Mouse (Mus musculus) left cerebral cortex, postnatal 25 days (tissue): ENCODE results near the gene Fbln5. TPM values are rescaled to one million over a fixed set of nuclear protein-coding genes. Genes with fewer than 3 reads are reported as not detected.

Experiments
- DNase-seq, 2 experiments: peaks; one replicate each; pipeline ENCODE4 v3.0.0; 2022; ENCODE audit warnings: low spot score in 2 of 2, mixed read lengths in 1 of 2
- intact Hi-C: fragments of 180-260 bp; cut with DNase I; formaldehyde crosslinking; loops from one replicate; pipeline ENCODE4 v1.15.1; 2025
- total RNA-seq, 2 experiments: library from RNA; stranded (reverse); gene quantifications; 2 replicates each; pipeline ENCODE4 v1.2.3; 2021

Gene Fbln5
- total RNA-seq: 1 to 10 TPM; 7.1 to 8.0 TPM

DNA sequence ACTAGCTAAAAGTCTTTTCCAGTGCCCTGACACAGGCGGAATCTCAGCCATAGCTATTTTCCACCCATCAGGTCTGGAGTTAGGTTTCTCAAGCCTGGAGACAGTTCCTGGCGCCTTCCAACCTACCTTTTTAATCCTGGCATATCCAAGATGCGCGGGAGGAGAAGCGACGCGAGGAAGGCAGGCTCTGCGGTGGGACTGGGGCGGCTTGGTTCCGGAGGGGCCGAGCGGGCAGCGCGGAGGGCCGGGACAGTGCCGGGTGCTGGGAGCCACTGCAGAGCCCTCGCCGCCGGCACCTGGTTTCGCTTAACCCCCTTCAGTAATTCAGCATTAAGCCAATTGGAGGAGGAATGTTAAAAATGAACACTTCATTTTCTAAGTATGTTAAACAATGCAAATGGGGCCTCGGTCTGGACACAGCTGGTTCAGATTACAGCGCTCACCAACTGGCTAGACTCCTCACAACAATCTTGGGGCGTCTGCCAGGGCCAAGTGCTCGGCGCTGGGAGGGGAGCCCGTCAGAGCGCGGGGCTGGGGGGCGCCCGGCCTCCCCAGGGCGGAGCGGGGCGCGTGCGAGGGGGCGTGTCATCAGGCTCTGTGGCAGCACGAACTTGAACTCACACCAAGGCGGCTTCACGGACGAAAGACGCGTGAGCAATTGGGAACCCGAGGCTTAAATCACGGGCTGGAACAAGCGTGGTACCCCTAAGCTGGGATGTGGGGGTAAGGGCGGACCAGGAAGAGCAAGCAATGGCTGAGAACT, at the start of gene Fbln5:
Gene Fbln5, minus strand, starts transcription at position 448 of the 763 bp plus-strand sequence.
- DNase-seq: peak; percentile 11 to 26

DNA sequence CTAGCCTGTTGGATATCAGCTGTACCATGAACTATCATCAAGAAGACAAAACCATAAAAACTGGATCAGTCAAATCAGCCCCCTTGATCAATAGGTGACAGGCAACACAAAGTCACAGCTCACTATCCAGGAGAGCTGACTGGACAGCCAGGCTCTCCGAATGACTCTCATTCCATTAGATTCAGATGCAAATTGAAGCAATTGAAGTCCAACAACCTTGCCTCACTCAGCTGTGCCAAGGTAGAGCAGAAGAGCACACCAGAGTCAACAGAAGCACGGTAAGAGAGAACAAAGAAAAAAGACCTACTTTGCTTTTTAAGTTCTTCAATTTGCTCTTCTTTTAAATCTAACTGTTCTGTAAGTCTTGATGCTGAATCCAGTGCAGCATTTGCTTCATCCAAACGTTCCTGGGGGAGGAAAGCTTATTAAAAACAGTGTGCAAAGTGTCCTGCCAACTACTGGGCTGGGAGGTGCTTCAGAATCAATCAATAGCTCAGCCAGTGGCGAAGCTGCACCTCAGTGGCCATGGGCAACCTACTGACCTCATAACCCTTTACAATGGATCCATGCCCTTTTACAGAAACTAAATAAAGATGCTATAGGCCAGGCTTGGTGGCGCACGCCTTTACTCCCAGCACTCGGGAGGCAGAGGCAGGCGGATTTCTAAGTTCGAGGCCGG, 43.6 kb upstream of the Fbln5 start:
- DNase-seq: no peak
- intact Hi-C loops: no loop called here

More for the DNA sequence above, at the start of gene Fbln5:
- intact Hi-C loops: loop anchor here (10.0 kb wide), 1 partner anchor 56 kb away; no protein-coding TSS in a partner anchor

DNA sequence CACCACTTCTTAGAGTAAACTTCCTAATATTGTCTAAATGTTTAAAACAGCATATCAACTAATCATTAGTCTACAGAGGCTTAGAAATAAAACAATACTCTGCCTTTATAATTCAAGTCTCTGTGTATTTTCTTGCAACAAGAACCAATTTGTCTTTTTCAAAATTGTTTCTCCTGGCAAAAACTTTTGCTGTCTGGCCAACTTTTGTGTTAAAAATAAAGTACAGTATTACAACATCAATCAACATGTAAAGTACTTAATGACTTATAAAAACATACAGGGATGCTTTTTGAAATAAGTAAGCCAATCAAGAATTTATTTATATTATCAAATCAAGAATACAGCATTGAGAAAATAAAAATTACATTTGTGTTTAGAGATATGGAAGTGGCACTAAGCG, 41.4 kb upstream of the Fbln5 start:
- DNase-seq: no peak
- intact Hi-C loops: no loop called here

DNA sequence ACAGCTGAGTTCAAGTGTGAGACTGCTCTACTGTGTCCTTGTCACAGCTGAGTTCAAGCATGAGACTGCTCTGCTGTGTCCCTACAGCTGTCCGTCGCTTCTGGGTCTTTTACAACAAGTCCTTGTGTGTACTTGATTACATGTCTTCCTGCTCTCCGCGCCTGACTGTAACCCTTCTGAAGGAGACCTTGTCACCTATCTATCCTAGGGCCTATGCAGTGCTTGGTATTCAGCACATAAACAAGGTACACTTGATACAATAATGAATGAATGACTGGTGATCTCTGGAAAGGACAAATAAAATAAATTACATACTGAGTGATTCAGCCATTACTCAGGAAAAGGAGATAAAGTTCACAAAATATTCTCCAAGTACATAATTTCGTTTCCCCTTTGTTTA, 39.2 kb upstream of the Fbln5 start:
- DNase-seq: no peak
- intact Hi-C loops: no loop called here

DNA sequence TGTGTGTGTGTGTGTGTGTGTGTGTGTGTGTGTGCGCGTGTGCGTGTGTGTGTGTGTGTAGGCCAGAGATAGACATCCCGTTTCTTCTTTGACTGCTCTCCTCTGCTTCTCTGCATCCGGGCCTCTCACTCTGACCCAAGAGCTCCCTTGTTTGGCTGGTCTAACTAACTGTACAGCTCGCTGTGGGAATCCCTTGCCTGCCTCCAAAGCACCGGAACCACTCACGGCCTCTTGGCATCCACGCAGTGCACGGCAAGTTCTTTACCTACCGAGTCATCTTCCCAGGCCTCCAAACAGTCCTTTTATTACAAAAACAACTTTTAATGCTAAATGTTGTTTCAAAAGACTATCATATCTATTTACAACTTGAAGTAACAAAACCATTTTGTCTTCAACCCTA, 35.5 kb upstream of the Fbln5 start:
- no peak for DNase-seq
- intact Hi-C loops: no loop called here

DNA sequence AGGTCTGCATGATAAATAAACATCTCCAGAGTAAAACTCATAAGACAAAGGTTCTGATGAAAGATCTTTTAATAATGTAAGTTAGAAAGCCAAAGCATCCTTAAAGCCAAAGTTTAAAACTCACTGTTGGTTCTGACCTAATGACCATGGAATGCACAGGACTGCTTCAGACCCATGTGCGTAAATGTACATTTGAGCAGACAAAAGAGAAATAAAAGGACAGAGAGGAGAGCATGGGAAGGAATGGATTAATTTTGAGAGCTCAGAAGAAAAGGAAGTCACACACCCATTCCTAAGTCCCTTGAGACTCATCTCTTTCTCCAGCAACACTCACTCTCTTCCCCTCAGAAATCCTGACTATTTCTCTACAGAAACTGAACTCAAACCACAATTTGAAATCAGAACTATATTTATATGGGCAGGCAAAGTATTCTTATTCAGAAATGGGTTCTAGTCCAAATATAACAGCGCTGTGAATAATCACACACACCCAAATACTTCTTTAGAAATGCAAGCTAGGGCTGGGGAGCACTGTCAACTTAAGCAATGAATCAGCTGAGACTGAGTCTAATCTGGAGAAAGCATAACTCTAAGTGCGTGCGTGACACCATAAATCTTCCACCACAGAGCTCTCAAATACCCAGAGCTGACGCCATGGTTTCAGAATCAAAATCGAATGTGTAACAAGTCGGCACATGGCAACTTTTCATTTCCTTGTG, 33.1 kb upstream of the Fbln5 start:
- intact Hi-C loops: no loop called here
- peak in 1 of 2 experiments; percentile 64 for DNase-seq

DNA sequence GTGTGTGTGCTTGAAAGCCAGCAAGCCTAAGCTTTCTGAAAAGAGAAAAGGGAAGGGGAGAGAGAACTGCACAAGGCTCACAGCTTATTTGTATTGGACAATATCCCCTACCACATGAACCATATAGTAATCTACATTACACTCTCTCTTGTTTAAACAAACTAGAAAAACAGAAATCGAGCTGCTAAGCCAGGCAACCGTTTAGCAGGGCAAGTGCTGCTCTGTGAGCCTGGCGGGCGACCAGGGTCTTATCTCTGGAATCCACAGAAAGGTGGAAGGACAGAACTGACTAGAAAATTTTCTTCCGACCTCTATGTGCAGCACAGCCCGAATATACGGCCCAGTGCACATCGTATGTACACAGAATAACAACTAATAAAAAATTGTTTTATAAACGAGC, 32.5 kb upstream of the Fbln5 start:
- no peak for DNase-seq
- intact Hi-C loops: no loop called here

DNA sequence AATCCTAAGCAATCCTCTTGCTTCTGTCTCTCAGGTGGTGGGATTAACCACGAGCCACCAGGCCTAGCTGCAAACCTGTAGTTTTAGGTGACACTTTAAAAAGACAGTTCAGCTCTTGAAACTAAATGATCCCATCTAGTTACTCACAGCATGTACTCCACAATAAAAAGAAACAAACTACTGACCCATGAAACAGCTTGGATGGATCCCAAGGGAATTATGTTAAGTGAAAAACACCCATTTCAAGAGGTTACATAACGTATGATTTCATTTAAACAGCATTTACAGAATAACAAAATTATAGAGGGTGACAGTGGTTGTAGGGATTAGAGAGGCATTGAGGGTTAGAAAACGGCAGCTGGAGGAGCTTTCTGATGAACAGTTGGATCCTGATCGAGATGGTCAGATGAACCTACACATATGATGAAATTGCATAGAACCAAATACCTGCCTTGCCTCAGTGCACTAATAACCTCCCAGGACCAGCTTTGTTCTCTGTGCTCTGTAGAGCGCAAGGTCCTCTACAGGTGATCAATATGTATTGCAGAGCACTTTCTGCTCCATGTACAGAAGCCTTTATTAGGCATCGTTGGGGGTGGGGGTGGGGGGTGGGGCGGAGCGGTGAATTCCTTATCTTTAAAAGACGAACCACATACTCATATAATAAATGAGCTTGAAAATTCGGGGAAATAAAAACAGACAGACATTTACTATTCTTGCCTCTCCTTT, 17.9 kb upstream of the Fbln5 start:
- no peak for DNase-seq
- intact Hi-C loops: no loop called here

DNA sequence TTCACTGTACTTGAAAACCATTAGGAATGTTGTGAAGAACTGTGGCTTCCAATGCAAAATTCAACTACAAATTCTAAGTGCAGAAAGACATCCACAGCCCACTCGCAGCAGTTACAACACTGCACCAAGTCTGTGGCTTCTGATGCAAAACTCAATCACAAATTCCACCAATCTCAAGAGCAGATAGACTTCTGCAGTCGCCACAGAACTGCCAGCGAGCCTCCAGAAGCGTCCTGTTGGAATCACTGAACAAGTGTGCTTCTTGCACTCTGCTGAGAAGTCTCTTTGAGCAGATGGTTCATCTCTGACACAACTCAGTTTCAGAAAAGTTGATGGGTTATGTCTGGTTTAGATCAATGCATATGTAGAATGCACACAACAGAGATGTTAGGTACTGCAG, 15.9 kb upstream of the Fbln5 start:
- intact Hi-C loops: no loop called here
- DNase-seq: no peak

DNA sequence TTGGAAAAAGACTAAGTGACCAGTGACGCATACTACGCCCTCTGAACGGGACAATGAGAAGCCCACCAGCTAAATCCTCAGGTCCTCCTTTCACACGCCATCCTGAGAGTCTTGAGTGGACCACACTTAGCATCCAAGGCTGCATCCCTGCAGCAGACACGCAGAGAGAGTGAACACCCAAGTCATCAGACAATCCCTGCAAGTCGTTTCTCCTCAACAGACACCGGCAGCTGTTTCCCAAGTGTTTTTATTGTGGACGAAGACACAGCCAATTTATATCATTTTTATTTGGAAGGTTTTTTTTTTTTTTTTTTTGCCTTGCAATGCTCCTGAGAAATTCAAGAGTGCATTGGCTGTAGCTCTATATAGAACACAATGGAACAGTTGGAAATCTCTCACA, 14.9 kb upstream of the Fbln5 start:
- DNase-seq: no peak

DNA sequence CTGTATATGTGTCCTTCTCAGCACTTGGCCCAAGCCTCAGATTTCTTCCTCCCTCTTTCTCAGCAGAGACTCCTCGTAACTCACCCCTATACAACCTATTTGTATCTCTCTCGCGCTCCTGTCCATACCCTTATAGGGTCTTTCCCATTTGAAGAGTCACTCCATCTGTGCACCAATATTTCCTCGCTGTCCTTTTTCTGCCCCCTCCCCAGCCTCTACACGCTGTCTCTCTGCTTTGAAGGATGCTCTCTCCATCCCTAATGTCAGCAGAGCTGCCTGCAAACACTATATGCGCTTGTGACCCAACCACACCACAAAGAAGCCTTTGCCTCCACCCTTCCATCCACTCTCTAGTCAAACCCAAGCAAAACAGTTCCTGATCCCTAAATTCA, 14.3 kb upstream of the Fbln5 start:
- DNase-seq: no peak
- intact Hi-C loops: loop anchor here (1.0 kb wide), 1 partner anchor 23 kb away; no protein-coding TSS in a partner anchor

More for the DNA sequence above, 14.9 kb upstream of the Fbln5 start:
- intact Hi-C loops: loop anchor here (1.0 kb wide), 1 partner anchor 23 kb away; no protein-coding TSS in a partner anchor

DNA sequence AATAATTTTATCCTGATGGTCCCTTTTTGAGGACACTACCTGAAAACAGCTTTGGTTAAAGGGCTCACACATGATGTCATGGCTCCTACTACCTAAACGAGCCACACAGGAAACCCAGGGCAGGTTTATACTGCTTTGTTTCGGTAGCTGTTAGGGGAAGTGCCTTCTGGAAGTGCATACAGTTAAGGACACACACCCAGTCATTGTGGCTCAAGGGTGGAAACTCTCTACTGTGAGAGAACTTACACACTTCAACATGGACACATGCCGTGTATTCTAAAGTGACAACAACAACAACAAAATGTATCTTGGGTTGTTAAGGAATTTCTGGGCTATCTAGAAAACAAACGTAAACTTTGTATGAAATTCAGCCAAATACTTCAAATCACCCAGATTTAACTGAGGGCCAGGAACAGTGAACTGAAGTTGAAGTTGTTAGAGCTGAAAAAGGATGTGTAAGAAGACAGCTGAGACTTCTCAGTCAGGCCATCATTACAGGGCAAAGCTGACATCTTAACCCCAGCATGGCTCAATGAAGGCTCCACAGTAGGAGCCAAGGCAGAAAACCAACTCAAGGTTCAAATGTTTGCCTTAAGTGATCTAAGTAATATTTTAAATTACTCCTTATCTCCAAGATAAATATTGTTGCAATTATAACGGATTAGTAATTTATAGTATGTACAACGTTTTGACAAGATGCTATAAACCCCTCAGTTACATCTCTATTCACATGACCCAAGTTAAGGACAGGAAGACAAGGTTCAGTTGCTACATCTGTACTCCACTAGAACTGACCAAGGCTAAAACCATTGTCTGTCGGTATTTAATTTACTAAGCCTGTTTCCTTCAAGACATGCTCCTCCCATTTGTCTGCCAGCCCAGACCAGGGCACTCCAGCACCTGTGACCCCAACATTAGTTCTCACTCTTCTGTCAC, 13.6 kb upstream of the Fbln5 start:
- intact Hi-C loops: loop anchor here (1.0 kb wide), 1 partner anchor 24 kb away; no protein-coding TSS in a partner anchor

DNA sequence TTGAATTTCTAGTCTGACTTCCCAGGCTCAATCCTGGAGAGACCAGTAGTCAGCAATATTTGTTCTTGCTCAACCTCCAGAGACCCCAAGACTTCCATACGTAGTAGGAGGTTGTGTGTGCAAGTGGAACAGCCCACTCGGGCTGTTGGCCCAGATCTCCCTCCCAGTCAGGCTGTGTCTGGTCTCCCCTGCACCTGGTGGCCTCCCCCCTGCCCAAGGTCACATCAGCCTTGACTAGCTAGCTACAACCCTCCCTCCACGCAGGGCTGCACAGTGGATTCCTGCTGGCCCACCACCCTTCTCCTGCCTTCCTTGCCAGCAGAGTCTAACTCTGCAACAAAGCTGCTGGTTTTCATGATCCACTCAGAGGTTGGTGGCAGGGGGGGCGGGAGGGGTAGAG, 12.4 kb upstream of the Fbln5 start:
- intact Hi-C loops: no loop called here
- DNase-seq: no peak

More for the DNA sequence above, 13.6 kb upstream of the Fbln5 start:
- no peak for DNase-seq

DNA sequence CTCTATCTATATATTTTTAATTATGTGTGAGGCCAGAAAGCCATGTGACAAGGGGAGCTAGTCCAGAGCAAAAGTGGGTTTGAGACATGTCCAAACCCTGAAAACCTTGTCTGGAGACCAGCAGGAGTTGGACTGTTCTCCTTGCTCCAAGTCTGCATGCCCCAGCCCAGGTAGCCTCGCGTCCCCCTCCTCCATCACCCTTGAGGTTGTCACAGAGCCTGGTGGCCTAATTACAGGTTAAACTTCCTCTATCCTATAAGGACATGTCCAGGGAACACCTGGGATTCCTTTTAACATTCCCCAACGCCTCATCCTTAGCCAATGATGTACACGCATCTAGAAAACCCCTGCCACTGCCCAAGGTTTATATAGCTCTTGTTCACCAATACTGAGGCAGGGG, 4.3 kb upstream of the Fbln5 start:
- DNase-seq: no peak
- intact Hi-C loops: no loop called here

DNA sequence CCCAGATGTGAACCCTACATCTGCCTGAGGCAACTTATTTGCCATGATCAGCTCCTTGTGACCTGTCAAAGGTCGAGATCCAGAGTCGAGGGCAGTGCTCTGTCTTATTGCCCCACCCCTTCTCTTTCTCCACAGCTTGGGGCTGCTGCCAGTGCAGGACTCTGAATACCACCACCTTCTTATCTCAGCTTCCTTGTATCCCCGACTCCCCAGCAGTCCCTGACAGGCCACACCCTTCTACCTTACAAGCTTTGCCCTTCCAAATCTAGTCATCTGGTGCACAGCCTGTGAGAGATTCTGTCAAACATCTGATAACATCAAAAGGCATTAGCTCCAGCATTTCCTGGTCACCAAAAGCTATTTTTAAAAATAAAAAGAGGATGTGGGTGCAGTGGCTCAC, 2.7 kb upstream of the Fbln5 start:
- DNase-seq: no peak
- intact Hi-C loops: no loop called here

DNA sequence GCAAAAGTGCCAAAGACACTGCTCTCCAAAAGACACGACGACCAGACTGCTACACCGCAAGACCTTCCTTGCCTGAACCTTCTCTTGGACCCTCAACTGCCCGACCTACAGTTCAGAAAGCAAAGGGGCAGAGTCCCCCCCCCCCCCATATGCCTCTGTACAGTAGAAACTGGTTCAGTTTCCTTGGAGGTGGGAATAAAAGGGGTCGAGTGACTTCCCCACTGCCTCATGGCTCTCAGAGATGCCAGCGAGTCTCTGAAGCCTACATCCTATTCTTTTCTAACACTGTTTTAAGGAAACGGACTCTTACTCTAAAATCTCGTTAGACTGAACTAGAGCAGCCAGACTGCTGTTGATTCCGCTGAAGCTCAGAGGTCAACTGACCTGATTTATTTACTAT, 715 bp upstream of the Fbln5 start:
- intact Hi-C loops: loop anchor here (10.0 kb wide), 1 partner anchor 55 kb away; no protein-coding TSS in a partner anchor
- DNase-seq: no peak

DNA sequence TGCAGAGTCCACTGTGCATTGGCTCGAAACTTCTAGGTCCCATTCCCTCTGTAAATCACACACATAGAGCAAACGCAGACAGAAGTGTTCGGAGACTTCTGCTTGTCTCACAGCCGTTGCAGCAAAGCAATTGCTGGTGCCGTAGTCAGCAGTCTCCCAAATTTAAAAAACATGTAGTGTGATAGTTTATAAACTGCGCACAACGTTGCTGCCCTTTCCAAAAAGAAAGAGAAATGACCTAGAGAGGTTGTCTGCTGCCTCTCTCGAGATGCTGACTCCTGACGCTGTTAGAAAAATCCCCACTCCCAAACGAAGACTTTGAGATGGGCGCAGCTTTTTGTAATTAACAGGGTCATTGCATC, 628 bp downstream of the Fbln5 start:
- no peak for DNase-seq
- intact Hi-C loops: loop anchor here (10.0 kb wide), 1 partner anchor 57 kb away; no protein-coding TSS in a partner anchor

DNA sequence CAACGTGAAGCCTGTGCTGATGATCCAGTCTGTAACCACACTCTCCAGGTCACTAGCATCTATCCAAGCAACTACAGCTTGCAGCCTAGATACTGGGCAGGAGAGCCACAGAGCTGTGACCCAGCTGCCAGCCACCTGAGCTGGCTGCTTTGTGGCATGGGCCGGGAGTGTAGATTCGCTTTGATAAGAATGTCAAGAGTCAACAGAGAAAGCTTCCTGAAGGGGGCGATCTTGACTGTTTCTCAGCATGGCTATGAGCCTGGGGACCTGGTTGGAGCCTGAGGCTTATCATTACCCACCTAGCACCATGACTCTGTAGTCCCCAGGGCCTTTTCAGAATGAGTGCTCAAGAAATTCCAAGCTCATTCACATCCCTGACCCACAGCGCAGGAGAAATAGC, 2.0 kb downstream of the Fbln5 start:
- DNase-seq: no peak
- intact Hi-C loops: loop anchor here (10.0 kb wide), 1 partner anchor 58 kb away; no protein-coding TSS in a partner anchor

DNA sequence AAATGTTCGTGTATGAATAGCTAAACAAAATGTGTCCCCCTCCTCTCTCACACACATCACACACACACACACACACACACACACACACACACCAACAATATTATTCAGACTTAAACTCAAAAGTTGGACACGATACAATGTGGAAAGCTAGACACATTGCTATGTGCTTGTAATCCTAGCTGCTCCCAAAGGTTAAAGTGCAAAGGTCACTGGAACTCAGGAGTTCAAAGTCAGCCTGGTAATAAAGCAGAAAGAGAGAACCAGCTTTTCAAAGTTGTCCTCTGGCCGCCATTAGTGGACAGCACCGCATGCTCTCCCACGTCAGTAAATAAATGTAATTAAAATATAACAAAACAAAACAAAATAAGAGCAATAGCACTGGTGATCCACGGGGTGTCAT, 3.1 kb downstream of the Fbln5 start:
- no peak for DNase-seq
- intact Hi-C loops: loop anchor here (10.0 kb wide), 1 partner anchor 59 kb away; no protein-coding TSS in a partner anchor
